Mouse (Mus musculus): Measurements from ENCODE around the gene Rbpms2.

DNA sequence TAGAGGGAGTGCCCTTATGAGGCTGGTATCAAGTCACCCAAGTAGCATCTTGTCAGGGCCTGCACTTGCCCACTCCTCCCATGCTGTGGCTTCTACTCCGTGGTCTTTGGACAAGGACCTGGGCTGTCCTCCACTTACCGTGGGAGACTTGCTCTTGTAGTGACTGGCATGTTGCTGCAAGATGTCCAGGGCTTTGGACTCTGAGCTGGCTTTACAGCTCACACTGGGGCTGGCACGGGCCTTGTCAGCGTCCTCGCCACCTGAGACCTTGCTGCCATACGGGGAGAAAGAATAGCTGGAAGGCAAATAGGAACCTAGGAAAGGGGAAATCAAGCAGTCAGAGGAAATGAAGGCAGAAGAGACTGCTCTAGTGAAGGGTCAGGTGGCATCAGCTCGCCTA is 67.9 kb downstream of the Rbpms2 start:
- TF ChIP-seq CTCF (IDR thresholded peaks at IDR 0.05; ENCODE audit: low read depth, low read length) = no peak
- no peak for TF ChIP-seq EP300 (IDR thresholded peaks at IDR 0.05; ENCODE audit: insufficient read depth, low read depth, low read length)
